Mouse (Mus musculus) limb, embryonic 13.5 days (tissue): Measurements from ENCODE around the gene Tapt1. TPM values are rescaled to one million over a fixed set of nuclear protein-coding genes. Genes with fewer than 3 reads are reported as not detected.
A peak's percentile ranks its signal among the peaks of the same experiment; 100 is the strongest.

Experiments used
- ATAC-seq: fragments of 200-750 bp; cut with Nextera tagmentation; 2 replicates; pipeline ENCODE4 v1.8.0; 2017; ENCODE audit warnings: low read depth, moderate number of reproducible peaks, moderate TSS enrichment; ENCODE audit not compliant: low FRiP score
- H3K27ac ChIP-seq: fragments of 300-500 bp; sonication (generic); 2 replicates; pipeline ENCODE4 v1.5.1; 2015; ENCODE audit warnings: inconsistent platforms, mild to moderate bottlenecking, moderate library complexity
- H3K27me3 ChIP-seq: fragments of 300-500 bp; sonication (generic); 2 replicates; pipeline ENCODE4 v1.6.1; 2015; ENCODE audit warnings: mild to moderate bottlenecking, inconsistent platforms
- H3K36me3 ChIP-seq: fragments of 300-500 bp; sonication (generic); 2 replicates; pipeline ENCODE4 v1.6.1; 2015; ENCODE audit warnings: inconsistent platforms, mild to moderate bottlenecking, moderate library complexity
- H3K4me1 ChIP-seq: fragments of 300-500 bp; sonication (generic); 2 replicates; pipeline ENCODE4 v1.6.1; 2015; ENCODE audit warnings: inconsistent platforms
- H3K4me2 ChIP-seq: fragments of 300-500 bp; sonication (generic); replicated peaks from 2 replicates; pipeline ENCODE4 v1.6.1; 2015; ENCODE audit warnings: inconsistent platforms, mild to moderate bottlenecking, moderate library complexity
- H3K4me3 ChIP-seq: fragments of 300-500 bp; sonication (generic); 2 replicates; pipeline ENCODE4 v1.5.1; 2015; ENCODE audit warnings: moderate library complexity, mild to moderate bottlenecking, inconsistent platforms
- H3K9ac ChIP-seq: fragments of 300-500 bp; sonication (generic); 2 replicates; pipeline ENCODE4 v1.6.1; 2015; ENCODE audit warnings: mild to moderate bottlenecking, inconsistent platforms
- H3K9me3 ChIP-seq: fragments of 300-500 bp; sonication (generic); 2 replicates; pipeline ENCODE4 v1.6.1; 2016; ENCODE audit warnings: inconsistent platforms
- WGBS: fragments of 180-500 bp; shearing (Covaris S2); methylation state at CpG from one replicate; pipeline ENCODE4 v1.1.7; 2015; 5-methylcytosine and 5-hydroxymethylcytosine counted together
- polyA plus RNA-seq: library from polyadenylated mRNA; unstranded; fragments of >200 nt; fragmentation: Nextera tagmentation; extraction: Ambion mirVana; gene quantifications from 2 replicates; pipeline ENCODE4 v1.2.1, GENCODE M21; 2015

Tapt1 gene
- polyA plus RNA-seq, 1 experiment from 2014 or later: 33.4 TPM

DNA sequence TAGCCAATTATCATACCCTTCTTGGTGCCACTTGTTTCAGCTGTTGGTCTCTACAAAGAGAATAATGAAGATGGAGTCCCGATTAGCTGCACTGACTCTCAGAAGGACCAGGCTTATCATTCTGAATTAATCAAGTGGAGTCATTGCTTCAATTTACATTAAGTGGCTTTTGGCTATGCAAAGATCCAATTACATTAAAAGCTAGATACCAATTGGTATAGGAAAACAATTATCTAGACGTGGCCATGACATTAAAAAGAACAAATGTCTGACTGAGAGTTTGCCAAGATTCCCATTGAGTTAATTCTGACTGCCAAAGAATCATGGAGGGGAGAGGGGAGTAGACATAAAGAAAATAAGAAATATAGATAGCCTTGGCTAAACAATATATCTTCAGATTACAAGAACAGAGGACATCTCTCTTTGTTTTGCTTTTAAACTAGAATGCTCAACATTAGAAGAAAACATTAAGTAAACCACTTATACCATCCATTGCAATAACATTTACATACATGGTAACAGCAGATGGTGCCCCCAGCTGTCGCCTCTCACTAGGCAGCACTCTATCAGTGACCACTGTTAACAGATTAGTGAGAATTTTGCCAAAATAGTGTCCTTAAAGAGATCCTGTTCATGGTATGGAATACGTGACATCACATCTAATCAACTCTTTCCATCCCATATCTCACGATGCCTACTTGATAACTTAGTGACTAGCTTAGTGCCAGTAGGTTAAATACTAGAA lies 24.0 kb upstream of the Tapt1 start:
- no peaks in the 10 kb centered on the region for H3K27me3 ChIP-seq
- no peak for ATAC-seq
- no peaks in the 10 kb centered on the region; the same call in 1 of the 2 replicates for H3K9me3 ChIP-seq
- H3K4me3 ChIP-seq: no peak overlapping the region
- H3K4me2 ChIP-seq: no peak overlapping the region
- H3K27ac ChIP-seq: no peak overlapping the region
- no peak overlapping the region for H3K9ac ChIP-seq
- WGBS: 82% methylated on average over 5 of the region's 5 CpGs
- no peaks in the 10 kb centered on the region for H3K4me1 ChIP-seq
- no peaks in the 10 kb centered on the region for H3K36me3 ChIP-seq

DNA sequence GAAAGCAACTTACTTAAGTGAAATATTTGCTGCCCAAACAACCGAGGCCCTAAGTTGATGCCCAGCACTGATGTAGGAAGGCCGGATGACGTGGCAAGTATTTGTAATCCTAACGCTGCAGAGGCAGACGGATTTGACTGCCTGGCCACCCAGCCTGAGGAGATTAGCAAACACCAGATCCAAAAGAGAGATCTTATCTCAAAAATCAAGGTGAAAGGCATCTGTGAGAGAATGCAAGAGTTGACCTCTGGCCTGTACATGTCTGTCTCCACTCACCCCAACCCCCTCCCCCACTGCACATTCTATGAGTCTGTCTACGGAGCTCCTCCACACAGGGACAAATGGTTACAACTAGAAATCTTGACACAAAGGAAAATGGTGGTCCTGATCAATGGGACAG lies 22.9 kb upstream of the Tapt1 start:
- Histone ChIP-seq H3K9me3 (no peaks in the 10 kb centered on the region; the same call in 1 of the 2 replicates), H3K27ac (no peak overlapping the region), H3K4me2 (no peak overlapping the region), H3K36me3 (no peaks in the 10 kb centered on the region), H3K4me3 (no peak overlapping the region), H3K9ac (no peak overlapping the region), H3K4me1 (peaks cover 7% of the 10 kb centered on the region; the same call in 1 of the 2 replicates), H3K27me3 (no peaks in the 10 kb centered on the region)
- ATAC-seq: no peak
- 76% methylated on average over 6 of the region's 6 CpGs for WGBS

DNA sequence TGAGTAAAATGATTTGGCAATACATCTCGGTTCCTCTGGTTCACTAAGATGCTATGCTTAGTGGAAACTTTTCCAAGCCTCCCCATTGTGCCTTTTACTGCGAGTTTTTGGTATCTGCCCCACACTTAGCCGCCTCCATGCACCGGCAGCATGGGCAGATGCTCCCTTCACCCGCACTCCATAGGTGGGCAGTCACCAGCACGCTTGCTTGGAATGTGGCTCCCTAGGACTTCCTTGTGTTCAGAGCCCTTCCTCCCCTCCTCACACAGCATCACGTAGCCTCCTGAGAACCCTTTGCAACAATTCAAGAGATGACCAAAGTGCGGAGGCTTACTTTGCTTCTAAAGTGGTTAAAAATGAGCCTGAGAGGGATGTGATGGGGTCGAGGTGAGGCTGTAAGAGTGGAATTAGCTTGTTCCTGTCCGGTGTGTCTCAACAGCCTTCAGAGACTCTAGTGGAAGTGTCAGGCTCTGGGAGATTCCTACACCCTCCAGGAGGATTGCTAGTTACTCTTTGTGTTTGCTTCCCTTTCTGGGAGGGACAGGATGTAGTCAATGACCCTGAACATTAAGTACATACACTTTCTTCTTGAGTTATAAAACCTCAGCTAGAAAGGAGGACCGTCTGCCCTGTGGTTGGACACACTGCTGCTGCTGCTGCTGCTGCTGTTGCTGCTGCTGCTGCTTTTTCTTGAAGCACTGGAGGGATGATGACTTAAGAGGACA lies 20.2 kb upstream of the Tapt1 start:
- WGBS: 31% methylated on average over 11 of the region's 11 CpGs
- Histone ChIP-seq H3K4me1 (peaks cover 10% of the 10 kb centered on the region; the same call in 1 of the 2 replicates), H3K27me3 (no peaks in the 10 kb centered on the region), H3K9me3 (no peaks in the 10 kb centered on the region; the same call in 1 of the 2 replicates), H3K4me3 (no peak overlapping the region), H3K9ac (no peak overlapping the region), H3K36me3 (no peaks in the 10 kb centered on the region), H3K27ac (no peak overlapping the region), H3K4me2 (peak overlapping the region; percentile 21; the same call in 1 of the 2 replicates)
- ATAC-seq: peak; percentile 54; the same call in 1 of the 2 replicates

DNA sequence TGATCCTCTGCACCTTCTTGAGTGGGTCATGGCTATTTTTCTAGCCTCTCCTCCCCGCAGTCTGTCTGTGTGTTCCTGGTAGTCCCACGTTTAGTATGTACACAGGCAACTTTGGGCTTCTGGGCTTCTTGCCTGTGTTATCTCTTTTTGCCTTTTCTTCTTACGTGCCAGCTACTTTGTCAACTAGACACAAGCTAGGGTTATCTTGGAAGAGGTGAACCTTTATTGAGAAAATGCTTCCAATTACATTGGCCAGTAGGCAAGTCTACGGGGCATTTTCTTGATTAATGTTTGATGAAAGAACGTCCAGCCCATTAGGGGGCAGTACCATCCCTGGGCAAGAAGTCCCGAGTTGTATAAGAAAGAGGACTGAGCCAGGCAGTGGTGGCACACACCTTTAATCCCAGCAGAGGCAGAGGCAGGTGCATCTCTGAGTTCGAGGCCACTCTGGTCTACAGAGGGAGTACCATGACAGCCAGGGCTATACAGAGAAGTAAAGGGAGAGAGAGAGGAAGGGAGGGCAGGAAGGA lies 18.5 kb upstream of the Tapt1 start:
- Histone ChIP-seq H3K4me1 (peaks cover 10% of the 10 kb centered on the region; the same call in 1 of the 2 replicates), H3K27me3 (no peaks in the 10 kb centered on the region), H3K36me3 (no peaks in the 10 kb centered on the region), H3K4me2 (no peak overlapping the region), H3K9ac (no peak overlapping the region), H3K4me3 (no peak overlapping the region), H3K27ac (no peak overlapping the region), H3K9me3 (no peaks in the 10 kb centered on the region)
- 75% methylated on average over 7 of the region's 7 CpGs for WGBS
- ATAC-seq: no peak

DNA sequence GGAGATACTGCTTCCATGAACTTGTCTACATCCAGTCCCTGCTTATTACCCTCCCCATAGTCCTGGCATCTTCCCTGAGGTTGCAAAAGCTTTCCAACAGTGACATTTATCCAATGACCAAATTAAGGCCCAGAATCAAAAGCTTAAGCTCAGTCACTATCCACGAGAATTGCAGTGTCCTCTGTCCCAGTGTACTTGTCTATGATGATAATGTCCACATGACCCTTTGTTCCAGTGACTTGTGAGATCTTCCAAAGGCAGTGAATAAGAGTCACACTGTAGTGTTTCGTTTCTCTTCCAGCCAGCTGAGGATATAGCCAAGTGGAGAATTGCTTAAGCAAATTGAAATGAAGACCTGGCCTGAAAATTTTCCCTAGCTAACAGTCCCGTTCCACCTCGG lies 16.4 kb upstream of the Tapt1 start:
- H3K4me1 ChIP-seq: peaks cover 10% of the 10 kb centered on the region; the same call in 1 of the 2 replicates
- no peak overlapping the region for H3K4me2 ChIP-seq
- WGBS: 81% methylated on average over 4 of the region's 4 CpGs
- H3K9ac ChIP-seq: no peak overlapping the region
- H3K36me3 ChIP-seq: no peaks in the 10 kb centered on the region
- H3K4me3 ChIP-seq: no peak overlapping the region
- H3K27me3 ChIP-seq: no peaks in the 10 kb centered on the region
- no peak overlapping the region for H3K27ac ChIP-seq
- ATAC-seq: no peak
- H3K9me3 ChIP-seq: no peaks in the 10 kb centered on the region

DNA sequence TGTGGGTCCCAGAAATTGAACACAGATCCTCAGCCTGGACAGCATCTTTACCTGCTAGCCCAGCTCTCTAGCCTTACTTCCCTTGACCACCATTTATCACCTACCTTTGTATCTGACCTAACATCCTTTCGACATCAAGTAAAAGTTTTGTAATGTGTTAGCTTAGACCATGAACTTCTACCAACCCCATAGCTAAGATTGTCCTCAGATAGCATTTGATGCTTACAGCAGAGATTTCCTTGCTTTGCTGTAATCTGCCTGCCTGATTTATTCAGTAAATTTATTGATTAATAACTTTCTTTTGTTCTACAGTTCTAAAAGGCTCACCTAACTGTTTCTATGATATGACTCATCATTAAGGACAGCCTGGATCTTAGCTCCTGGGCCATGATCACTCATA lies 15.3 kb upstream of the Tapt1 start:
- no peak overlapping the region for H3K27ac ChIP-seq
- ATAC-seq: no peak
- no peak overlapping the region for H3K4me3 ChIP-seq
- no peaks in the 10 kb centered on the region for H3K36me3 ChIP-seq
- H3K4me2 ChIP-seq: no peak overlapping the region
- H3K4me1 ChIP-seq: peaks cover 10% of the 10 kb centered on the region; the same call in 1 of the 2 replicates
- 97% methylated on average over 1 of the region's 1 CpGs for WGBS
- no peaks in the 10 kb centered on the region for H3K9me3 ChIP-seq
- H3K27me3 ChIP-seq: no peaks in the 10 kb centered on the region
- H3K9ac ChIP-seq: no peak overlapping the region

DNA sequence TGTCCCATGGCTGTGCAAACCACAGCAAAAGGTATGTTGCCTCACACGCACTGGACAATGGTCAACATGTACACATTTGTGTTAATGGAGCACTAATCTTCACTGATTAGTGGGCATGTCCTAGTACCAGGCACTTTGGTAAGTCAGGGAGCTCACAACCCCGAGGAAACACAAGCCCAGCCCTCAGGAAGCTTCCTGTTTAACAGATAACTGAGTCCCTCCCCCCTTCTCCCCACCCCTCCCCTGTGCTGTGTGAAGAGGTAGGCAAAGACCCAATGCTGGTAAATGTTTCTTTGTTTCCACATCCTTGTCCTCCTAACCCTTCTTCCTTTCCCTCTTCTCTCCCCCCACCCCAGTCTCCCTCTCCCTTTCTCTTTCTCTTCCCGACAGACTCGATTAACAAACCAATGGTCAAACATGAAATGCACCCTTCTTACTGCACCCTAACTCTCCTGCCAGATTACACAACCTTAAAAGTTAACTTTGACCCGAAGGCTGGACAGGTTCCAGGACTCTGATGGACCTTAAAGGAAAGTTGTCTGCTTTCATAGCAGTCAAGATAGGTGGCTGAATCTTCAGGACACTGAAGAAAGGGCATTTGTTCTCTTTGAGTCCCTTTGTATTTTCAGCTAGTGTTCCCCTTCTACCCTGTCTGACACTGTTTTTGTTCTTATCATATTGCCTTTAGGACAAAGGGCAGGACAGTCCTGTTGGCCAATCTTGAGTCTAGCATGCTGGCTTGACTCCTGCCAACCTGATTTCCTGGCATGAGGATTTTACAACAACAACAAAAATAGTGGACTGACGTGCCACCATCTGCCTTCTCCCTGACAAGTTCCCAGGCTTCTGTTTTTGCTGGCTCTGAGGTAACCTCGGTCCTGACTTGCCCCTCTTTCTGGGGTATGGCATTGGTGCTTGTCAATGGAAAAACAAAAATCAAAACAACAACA lies 13.0 kb upstream of the Tapt1 start:
- WGBS: 68% methylated on average over 7 of the region's 7 CpGs
- H3K4me2 ChIP-seq: no peak overlapping the region
- H3K4me3 ChIP-seq: no peak overlapping the region
- no peak overlapping the region for H3K9ac ChIP-seq
- peaks cover 4% of the 10 kb centered on the region; the same call in 1 of the 2 replicates for H3K4me1 ChIP-seq
- no peak overlapping the region for H3K27ac ChIP-seq
- H3K9me3 ChIP-seq: no peaks in the 10 kb centered on the region
- H3K27me3 ChIP-seq: no peaks in the 10 kb centered on the region
- no peak for ATAC-seq
- H3K36me3 ChIP-seq: no peaks in the 10 kb centered on the region; the same call in 1 of the 2 replicates

DNA sequence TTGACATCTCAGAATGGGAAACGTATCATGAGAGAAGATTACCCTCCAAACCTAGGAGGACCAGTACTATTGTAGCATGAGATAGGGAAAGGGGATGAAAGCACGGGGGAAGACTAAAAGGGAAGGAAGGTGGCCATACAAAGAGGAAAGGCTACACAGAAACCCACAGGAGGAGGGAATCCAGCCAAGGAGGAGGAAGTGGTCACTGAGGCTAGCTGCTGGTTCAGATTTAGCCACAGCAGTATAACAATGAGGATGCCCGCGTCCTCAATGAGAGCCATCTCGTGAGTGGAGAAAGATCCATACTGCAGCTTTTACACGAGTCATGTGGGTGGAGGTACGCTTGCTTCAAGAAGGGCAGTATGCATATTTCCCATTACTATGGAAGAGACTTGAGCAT lies 11.8 kb upstream of the Tapt1 start:
- Histone ChIP-seq H3K4me1 (no peaks in the 10 kb centered on the region), H3K27me3 (no peaks in the 10 kb centered on the region), H3K4me3 (no peak overlapping the region), H3K9ac (no peak overlapping the region), H3K27ac (no peak overlapping the region), H3K9me3 (no peaks in the 10 kb centered on the region), H3K4me2 (no peak overlapping the region), H3K36me3 (no peaks in the 10 kb centered on the region; the same call in 1 of the 2 replicates)
- WGBS: 87% methylated on average over 7 of the region's 7 CpGs
- no peak for ATAC-seq

DNA sequence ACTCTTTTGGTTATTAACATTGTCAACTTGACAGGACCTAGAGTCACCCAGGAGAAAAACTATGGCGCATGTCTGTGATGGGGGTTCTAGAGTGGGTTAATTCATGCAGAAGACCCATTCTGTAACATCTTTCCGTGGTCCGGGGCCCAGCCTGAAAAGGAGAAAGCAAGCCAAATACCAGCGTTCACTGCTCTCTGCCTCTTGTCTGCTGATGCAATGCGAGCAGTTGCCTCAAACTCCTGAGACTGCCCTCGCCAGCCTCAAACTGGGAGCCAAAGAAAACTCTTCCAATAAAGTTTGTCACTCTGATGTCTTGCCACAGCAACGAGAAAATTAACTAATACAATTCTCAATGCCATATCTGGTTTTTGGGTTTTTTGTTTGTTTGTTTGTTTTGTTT lies 8.2 kb upstream of the Tapt1 start:
- Histone ChIP-seq H3K4me3 (no peak overlapping the region), H3K4me1 (no peaks in the 10 kb centered on the region), H3K9ac (no peak overlapping the region), H3K36me3 (no peaks in the 10 kb centered on the region; the same call in 1 of the 2 replicates), H3K9me3 (no peaks in the 10 kb centered on the region), H3K27ac (no peak overlapping the region), H3K27me3 (no peaks in the 10 kb centered on the region), H3K4me2 (no peak overlapping the region)
- 92% methylated on average over 7 of the region's 7 CpGs for WGBS
- ATAC-seq: no peak

DNA sequence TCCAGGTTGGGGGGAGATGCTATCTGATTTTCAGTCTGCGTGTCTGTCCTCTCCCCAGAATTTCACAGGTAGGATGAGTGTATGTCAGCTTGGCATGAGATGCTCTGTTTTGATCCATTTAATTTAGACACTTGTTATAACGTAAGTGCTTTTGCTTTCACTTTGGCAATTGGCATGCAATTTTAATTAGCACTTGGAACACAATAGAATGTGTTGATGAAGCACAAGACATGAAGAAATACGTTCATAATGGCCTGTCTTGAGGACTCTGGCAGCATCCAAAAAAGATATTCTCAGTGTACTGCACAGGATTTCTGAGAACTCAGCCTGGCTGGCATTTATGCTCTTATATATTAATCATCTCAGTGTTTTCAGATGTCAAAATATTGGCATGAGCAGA lies 7.5 kb upstream of the Tapt1 start:
- Histone ChIP-seq H3K27ac (no peak overlapping the region), H3K9ac (no peak overlapping the region), H3K27me3 (no peaks in the 10 kb centered on the region), H3K4me1 (peaks cover 1% of the 10 kb centered on the region), H3K4me3 (no peak overlapping the region), H3K36me3 (no peaks in the 10 kb centered on the region; the same call in 1 of the 2 replicates), H3K4me2 (no peak overlapping the region), H3K9me3 (no peaks in the 10 kb centered on the region)
- no peak for ATAC-seq
- 89% methylated on average over 3 of the region's 3 CpGs for WGBS

DNA sequence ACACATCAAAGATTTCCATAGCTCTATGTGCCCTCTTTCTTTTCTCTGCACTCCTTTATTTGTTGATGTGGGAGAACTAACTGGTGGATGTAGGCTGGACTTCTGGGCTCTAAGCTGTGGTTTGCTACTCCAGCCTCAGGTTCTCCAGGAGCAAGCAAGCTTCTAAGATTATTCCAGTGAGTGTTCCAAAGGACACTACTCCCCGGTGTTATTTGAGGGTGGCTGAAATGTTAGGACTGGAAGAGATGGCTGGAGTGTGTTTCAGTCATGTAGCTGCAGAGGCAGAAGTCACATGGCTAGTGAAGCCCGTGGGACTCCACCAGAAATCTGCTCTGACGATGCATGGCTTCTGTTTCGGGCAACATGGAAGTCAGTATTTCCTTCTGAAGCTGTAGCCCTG lies 2.3 kb upstream of the Tapt1 start:
- no peak for ATAC-seq
- H3K4me1 ChIP-seq: peaks cover 26% of the 10 kb centered on the region
- peak overlapping the region; percentile 26; the same call in 1 of the 2 replicates for H3K9ac ChIP-seq
- no peaks in the 10 kb centered on the region for H3K9me3 ChIP-seq
- no peaks in the 10 kb centered on the region for H3K27me3 ChIP-seq
- no peaks in the 10 kb centered on the region for H3K36me3 ChIP-seq
- WGBS: 64% methylated on average over 4 of the region's 4 CpGs
- no peak overlapping the region for H3K4me2 ChIP-seq
- no peak overlapping the region for H3K4me3 ChIP-seq
- H3K27ac ChIP-seq: no peak overlapping the region
